Mouse (Mus musculus): ENCODE measurements around the gene Slc30a10. TPM values are rescaled to one million over a fixed set of nuclear protein-coding genes. Genes with fewer than 3 reads are reported as not detected.
A peak's percentile ranks its signal among the peaks of the same experiment; 100 is the strongest.

Slc30a10 gene
- total RNA-seq, 2 experiments from 2014 or later, result 0.04 TPM; not detected in 1

GRCm38 (mm10) chr1:185456327-185456726 lies 1.7 kb downstream of the Slc30a10 start:
- intact Hi-C loops (cut with DNase I; ENCODE audit: low total_unique reads), result no loop called here
- DNase-seq, result no peak

- intact Hi-C loops (cut with DNase I; ENCODE audit: low total_unique reads), result no loop called here
- DNase-seq, result no peak
Observed at GRCm38 (mm10) chr1:185460096-185460495, 5.4 kb downstream of the Slc30a10 start.

GRCm38 (mm10) chr1:185462889-185463288 lies 8.2 kb downstream of the Slc30a10 start:
- no peak for DNase-seq
- intact Hi-C loops (cut with DNase I; ENCODE audit: low total_unique reads), result no loop called here

- intact Hi-C loops (cut with DNase I; ENCODE audit: low total_unique reads), result no loop called here
- DNase-seq, result no peak
Observed at GRCm38 (mm10) chr1:185469551-185470021, 14.9 kb downstream of the Slc30a10 start.

GRCm38 (mm10) chr1:185472025-185472720 lies 17.5 kb downstream of the Slc30a10 start:
- intact Hi-C loops (cut with DNase I; ENCODE audit: low total_unique reads), result no loop called here
- DNase-seq, result no peak

- intact Hi-C loops (cut with DNase I; ENCODE audit: low total_unique reads), result no loop called here
- no peak for DNase-seq
Observed at GRCm38 (mm10) chr1:185472730-185473129, 18.1 kb downstream of the Slc30a10 start.

- intact Hi-C loops (cut with DNase I; ENCODE audit: low total_unique reads), result no loop called here
- DNase-seq, result no peak
Observed at GRCm38 (mm10) chr1:185473437-185473836, 18.8 kb downstream of the Slc30a10 start.

- intact Hi-C loops (cut with DNase I; ENCODE audit: low total_unique reads), result no loop called here
Observed at GRCm38 (mm10) chr1:185479861-185480260, 25.2 kb downstream of the Slc30a10 start.

GRCm38 (mm10) chr1:185482001-185482761 lies 27.5 kb downstream of the Slc30a10 start:
- peak; percentile 20 for DNase-seq
- intact Hi-C loops (cut with DNase I; ENCODE audit: low total_unique reads), result no loop called here

More at GRCm38 (mm10) chr1:185479861-185480260, 25.2 kb downstream of the Slc30a10 start:
- no peak for DNase-seq

GRCm38 (mm10) chr1:185482762-185483161 lies 28.1 kb downstream of the Slc30a10 start:
- intact Hi-C loops (cut with DNase I; ENCODE audit: low total_unique reads), result no loop called here
- DNase-seq, result no peak

GRCm38 (mm10) chr1:185483356-185484057 lies 28.9 kb downstream of the Slc30a10 start:
- intact Hi-C loops (cut with DNase I; ENCODE audit: low total_unique reads), result no loop called here
- DNase-seq, result no peak

GRCm38 (mm10) chr1:185484281-185484680 lies 29.6 kb downstream of the Slc30a10 start:
- intact Hi-C loops (cut with DNase I; ENCODE audit: low total_unique reads), result no loop called here

GRCm38 (mm10) chr1:185489893-185490292 lies 35.2 kb downstream of the Slc30a10 start:
- no peak for DNase-seq
- intact Hi-C loops (cut with DNase I; ENCODE audit: low total_unique reads), result no loop called here

More at GRCm38 (mm10) chr1:185484281-185484680, 29.6 kb downstream of the Slc30a10 start:
- no peak for DNase-seq

GRCm38 (mm10) chr1:185490603-185491002 lies 36.0 kb downstream of the Slc30a10 start:
- no peak for DNase-seq
- intact Hi-C loops (cut with DNase I; ENCODE audit: low total_unique reads), result no loop called here

- no peak for DNase-seq
- intact Hi-C loops (cut with DNase I; ENCODE audit: low total_unique reads), result no loop called here
Observed at GRCm38 (mm10) chr1:185493439-185494034, 38.9 kb downstream of the Slc30a10 start.

- intact Hi-C loops (cut with DNase I; ENCODE audit: low total_unique reads), result no loop called here
- DNase-seq, result no peak
Observed at GRCm38 (mm10) chr1:185496791-185497460, 42.3 kb downstream of the Slc30a10 start.

GRCm38 (mm10) chr1:185500602-185501001 lies 46.0 kb downstream of the Slc30a10 start:
- no peak for DNase-seq
- intact Hi-C loops (cut with DNase I; ENCODE audit: low total_unique reads), result no loop called here

GRCm38 (mm10) chr1:185501801-185502340 lies 47.2 kb downstream of the Slc30a10 start:
- intact Hi-C loops (cut with DNase I; ENCODE audit: low total_unique reads), result no loop called here
- no peak for DNase-seq

- DNase-seq, result no peak
- intact Hi-C loops (cut with DNase I; ENCODE audit: low total_unique reads), result no loop called here
Observed at GRCm38 (mm10) chr1:185502550-185502949, 47.9 kb downstream of the Slc30a10 start.
